ENCODE assay signal across 9 mouse cellular contexts in the genomic region with DNA sequence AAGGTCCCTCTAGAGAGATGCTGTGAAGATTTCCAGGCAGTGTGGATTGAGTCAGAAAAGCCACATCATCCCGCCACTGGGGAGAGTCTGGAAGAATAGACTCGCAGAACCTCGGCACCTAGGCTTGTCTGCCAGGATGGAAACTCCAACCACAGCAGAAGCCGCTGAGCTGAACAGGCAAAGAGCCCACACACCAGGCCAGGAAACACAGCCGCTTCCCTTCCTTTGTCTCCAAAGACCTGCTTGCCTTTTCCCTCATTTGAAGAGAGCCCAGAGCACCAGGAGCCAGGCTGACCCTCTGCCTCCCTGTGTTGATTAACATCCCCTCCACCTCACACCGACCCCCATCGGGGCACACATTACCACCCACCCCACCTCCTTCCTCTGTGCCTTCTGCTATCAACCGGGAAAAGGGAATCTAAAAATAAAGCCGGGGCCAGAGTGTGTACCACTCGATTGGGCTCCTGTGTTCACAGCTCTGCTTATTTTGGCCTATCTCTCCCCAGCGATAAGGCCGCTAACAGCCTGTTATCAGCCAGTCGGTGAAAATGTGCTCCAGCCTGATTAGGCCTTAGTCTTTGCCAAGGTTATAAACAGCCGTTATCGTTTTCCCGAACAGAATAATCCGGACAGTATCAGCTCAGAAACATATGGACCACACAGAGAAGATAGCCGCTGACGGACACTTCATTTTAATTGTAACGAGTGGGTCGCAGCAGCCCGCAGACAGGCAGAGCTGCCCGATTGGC.
DNase-seq lines count a peak whose midpoint lies in the region; ATAC-seq lines count a peak whose summit lies in the region.
"Had no signal": no experiment of that assay in that cellular context is flagged by ENCODE, and none has a peak within 500 bp of the region (broad histone marks: within the 10 kb centered on the region; RNA-seq: fewer than 3 reads in every experiment).

No protein-coding gene starts in this region.

- no peaks in the 10 kb centered on the region for H3K36me3 ChIP-seq in hindbrain, embryonic 13.5 days
- H3K36me3 ChIP-seq in limb, embryonic 13.5 days = no peaks in the 10 kb centered on the region
- H3K36me3 ChIP-seq in midbrain, embryonic 12.5 days = no peaks in the 10 kb centered on the region
- no peaks in the 10 kb centered on the region for H3K36me3 ChIP-seq in stomach, embryonic 16.5 days (ENCODE audit: control insufficient read depth, insufficient read depth, low read length)

- H3K4me1 ChIP-seq in hindbrain, embryonic 13.5 days (replicated peaks) = peaks cover 99% of the 10 kb centered on the region
- H3K4me1 ChIP-seq in limb, embryonic 13.5 days = peaks cover 70% of the 10 kb centered on the region
- peaks cover 97% of the 10 kb centered on the region for H3K4me1 ChIP-seq in midbrain, embryonic 12.5 days
- peaks cover 56% of the 10 kb centered on the region for H3K4me1 ChIP-seq in stomach, embryonic 16.5 days (ENCODE audit: control insufficient read depth, insufficient read depth, low read length)

- peak; percentile 34 for DNase-seq in adrenal gland, postnatal 10 days
- DNase-seq in adrenal gland, adult 18-20 months (ENCODE audit: low spot score in 2 of 2) = no peak
- peak; percentile 43 to 50 for DNase-seq in cerebellum, postnatal 36 days
- DNase-seq in gastrocnemius, postnatal 10 days = peak; percentile 24

- H3K9ac ChIP-seq in hindbrain, embryonic 13.5 days = peak overlapping the region; percentile 72
- H3K9ac ChIP-seq in limb, embryonic 13.5 days = peak overlapping the region; percentile 31; the same call in 1 of the 2 replicates
- H3K9ac ChIP-seq in midbrain, embryonic 12.5 days (replicated peaks) = peak overlapping the region; percentile 50
- peak overlapping the region; percentile 46; the same call in 1 of the 2 replicates for H3K9ac ChIP-seq in stomach, embryonic 16.5 days (ENCODE audit: low read length)

- no peaks in the 10 kb centered on the region for H3K9me3 ChIP-seq in hindbrain, embryonic 13.5 days
- H3K9me3 ChIP-seq in limb, embryonic 13.5 days = no peaks in the 10 kb centered on the region
- no peaks in the 10 kb centered on the region for H3K9me3 ChIP-seq in midbrain, embryonic 12.5 days
- H3K9me3 ChIP-seq in stomach, embryonic 16.5 days (replicated peaks; ENCODE audit: control insufficient read depth, low read length) = no peaks in the 10 kb centered on the region

- H3K27me3 ChIP-seq in hindbrain, embryonic 13.5 days = no peaks in the 10 kb centered on the region
- peaks cover 70% of the 10 kb centered on the region for H3K27me3 ChIP-seq in limb, embryonic 13.5 days
- H3K27me3 ChIP-seq in midbrain, embryonic 12.5 days = no peaks in the 10 kb centered on the region
- no peaks in the 10 kb centered on the region for H3K27me3 ChIP-seq in stomach, embryonic 16.5 days (ENCODE audit: control insufficient read depth, insufficient read depth, low read length)

- peak overlapping the region; percentile 92 for H3K27ac ChIP-seq in hindbrain, embryonic 13.5 days
- peak overlapping the region; percentile 39; the same call in 1 of the 2 replicates for H3K27ac ChIP-seq in limb, embryonic 13.5 days
- peak overlapping the region; percentile 96 for H3K27ac ChIP-seq in midbrain, embryonic 12.5 days (replicated peaks)
- H3K27ac ChIP-seq in stomach, embryonic 16.5 days (ENCODE audit: low read length) = peak overlapping the region; percentile 79

- H3K4me2 ChIP-seq in hindbrain, embryonic 13.5 days = peak overlapping the region; percentile 33
- no peak overlapping the region for H3K4me2 ChIP-seq in limb, embryonic 13.5 days (replicated peaks)
- H3K4me2 ChIP-seq in midbrain, embryonic 12.5 days (replicated peaks) = peak overlapping the region; percentile 35
- H3K4me2 ChIP-seq in stomach, embryonic 16.5 days (ENCODE audit: low read depth, low read length) = peak overlapping the region; percentile 17; the same call in 1 of the 2 replicates

- H3K4me3 ChIP-seq in hindbrain, embryonic 13.5 days = no peak overlapping the region
- H3K4me3 ChIP-seq in limb, embryonic 13.5 days = no peak overlapping the region
- peak overlapping the region; percentile 3; the same call in 1 of the 2 replicates for H3K4me3 ChIP-seq in midbrain, embryonic 12.5 days
- no peak overlapping the region for H3K4me3 ChIP-seq in stomach, embryonic 16.5 days (replicated peaks; ENCODE audit: low read length)
- H3K4me3 ChIP-seq: myocyte had no signal

- ATAC-seq in hindbrain, embryonic 13.5 days (ENCODE audit: low FRiP score) = peak; percentile 50
- ATAC-seq in limb, embryonic 13.5 days (ENCODE audit: low FRiP score, low read depth) = no peak
- ATAC-seq in midbrain, embryonic 12.5 days (ENCODE audit: low FRiP score, low read depth) = peak; percentile 72
- ATAC-seq in stomach, embryonic 16.5 days (ENCODE audit: insufficient read depth, low FRiP score) = peak; percentile 74

- WGBS in hindbrain, embryonic 13.5 days = 12% methylated on average over 23 of the region's 23 CpGs
- 51% methylated on average over 23 of the region's 23 CpGs for WGBS in limb, embryonic 13.5 days
- WGBS in midbrain, embryonic 12.5 days = 15% methylated on average over 23 of the region's 23 CpGs
- 30% methylated on average over 23 of the region's 23 CpGs for WGBS in stomach, embryonic 16.5 days

Comparison
In these comparisons a context has a peak if more than half of its experiments do, and no peak if none do; other contexts are left out.
1. DNase-seq: peak in adrenal gland, postnatal 10 days (single experiment), cerebellum, postnatal 36 days (2 of 2) and gastrocnemius, postnatal 10 days (single experiment); none in adrenal gland, adult 18-20 months (0 of 2).
2. H3K27ac ChIP-seq: peak in every context shown above with its lines; median percentile 96 in midbrain, embryonic 12.5 days; 92 in hindbrain, embryonic 13.5 days; 79 in stomach, embryonic 16.5 days; 39 in limb, embryonic 13.5 days.
3. Peak in every context shown above with its lines, with median percentiles within 50 percentile points of each other: H3K9ac ChIP-seq.